Comparison of ENCODE assay signal across 9 mouse cellular contexts in genomic region chr10:117033785-117034184, GRCm38 (mm10). TPM values are rescaled to one million over a fixed set of nuclear protein-coding genes. Genes with fewer than 3 reads are reported as not detected.
DNase-seq lines count a peak whose midpoint lies in the region; ATAC-seq and TF ChIP-seq lines count a peak whose summit lies in the region.
"Had no signal": no experiment of that assay in that cellular context is flagged by ENCODE, and none has a peak within 500 bp of the region (broad histone marks: within the 10 kb centered on the region; RNA-seq: fewer than 3 reads in every experiment).

No protein-coding gene starts in this region.

- peaks cover 0 to 16% of the 10 kb centered on the region in 2 experiments; a peak in 2 of 4 replicates for H3K4me1 ChIP-seq in ES-E14 (ENCODE audit: control insufficient read depth in 2 of 2, insufficient read depth in 2 of 2, low read length in 2 of 2, poor library complexity in 1 of 2)
- H3K4me1 ChIP-seq in embryonic facial prominence, embryonic 11.5 days (ENCODE audit: control insufficient read depth, insufficient read depth, low read length), result no peaks in the 10 kb centered on the region
- H3K4me1 ChIP-seq in heart, postnatal 0 days (ENCODE audit: control insufficient read depth, insufficient read depth), result no peaks in the 10 kb centered on the region
- H3K4me1 ChIP-seq: neural tube, embryonic 12.5 days had no signal

- TF ChIP-seq CTCF in heart, postnatal 0 days (IDR thresholded peaks at IDR 0.05; ENCODE audit: low read depth), result peak; percentile 90
- peak; percentile 89 for TF ChIP-seq CTCF in layer of hippocampus, adult 2 months (conservative IDR thresholded peaks at IDR 0.05)

- H3K4me2 ChIP-seq in embryonic facial prominence, embryonic 11.5 days (ENCODE audit: low read depth, low read length), result no peak overlapping the region
- H3K4me2 ChIP-seq in heart, postnatal 0 days (ENCODE audit: low read depth, low read length), result no peak overlapping the region
- H3K4me2 ChIP-seq: neural tube, embryonic 12.5 days had no signal

- H3K27me3 ChIP-seq in embryonic facial prominence, embryonic 11.5 days (ENCODE audit: control insufficient read depth, insufficient read depth, low read length), result no peaks in the 10 kb centered on the region
- no peaks in the 10 kb centered on the region for H3K27me3 ChIP-seq in heart, postnatal 0 days (ENCODE audit: control insufficient read depth, insufficient read depth, low read length)
- H3K27me3 ChIP-seq: neural tube, embryonic 12.5 days had no signal

- H3K36me3 ChIP-seq in ES-E14 (ENCODE audit: control insufficient read depth, insufficient read depth, low read length, poor library complexity, severe bottlenecking), result no peaks in the 10 kb centered on the region
- no peaks in the 10 kb centered on the region for H3K36me3 ChIP-seq in embryonic facial prominence, embryonic 11.5 days (replicated peaks; ENCODE audit: control insufficient read depth, insufficient read depth, low read depth, low read length)
- no peaks in the 10 kb centered on the region for H3K36me3 ChIP-seq in heart, postnatal 0 days (replicated peaks; ENCODE audit: control insufficient read depth, insufficient read depth, low read length)
- H3K36me3 ChIP-seq: neural tube, embryonic 12.5 days had no signal

- no peaks in the 10 kb centered on the region for H3K9me3 ChIP-seq in ES-E14 (ENCODE audit: control insufficient read depth, insufficient read depth, low read depth, low read length)
- H3K9me3 ChIP-seq in embryonic facial prominence, embryonic 11.5 days (replicated peaks; ENCODE audit: control insufficient read depth, low read length), result no peaks in the 10 kb centered on the region
- H3K9me3 ChIP-seq in heart, postnatal 0 days (replicated peaks; ENCODE audit: control insufficient read depth, low read length), result no peaks in the 10 kb centered on the region
- H3K9me3 ChIP-seq: neural tube, embryonic 12.5 days had no signal

- no peak overlapping the region for H3K27ac ChIP-seq in ES-E14 (ENCODE audit: insufficient read depth, low read depth, low read length, poor library complexity, severe bottlenecking)
- H3K27ac ChIP-seq in embryonic facial prominence, embryonic 11.5 days (replicated peaks; ENCODE audit: low read depth, low read length), result no peak overlapping the region
- H3K27ac ChIP-seq in heart, postnatal 0 days (ENCODE audit: low read depth), result no peak overlapping the region
- no peak overlapping the region for H3K27ac ChIP-seq in layer of hippocampus, adult 2 months
- H3K27ac ChIP-seq: neural tube, embryonic 12.5 days had no signal

- no peak for TF ChIP-seq EP300 in heart, postnatal 0 days (IDR thresholded peaks at IDR 0.05; ENCODE audit: low read depth)

- no peak overlapping the region for H3K4me3 ChIP-seq in ES-E14 (ENCODE audit: insufficient read depth in 1 of 2, low read depth in 1 of 2, low read length in 2 of 2, poor library complexity in 1 of 2, severe bottlenecking in 1 of 2)
- H3K4me3 ChIP-seq in embryonic facial prominence, embryonic 11.5 days (ENCODE audit: low read depth, low read length), result no peak overlapping the region
- H3K4me3 ChIP-seq in heart, postnatal 0 days (ENCODE audit: low read depth, low read length), result no peak overlapping the region
- no peak overlapping the region for H3K4me3 ChIP-seq in layer of hippocampus, adult 2 months
- H3K4me3 ChIP-seq: neural tube, embryonic 12.5 days had no signal

- peak; percentile 62 for DNase-seq in ES-E14 (ENCODE audit: low read depth, low spot score)
- DNase-seq in adrenal gland, postnatal 36 days, result peak; percentile 88 to 92
- peak; percentile 91 for DNase-seq in embryonic facial prominence, embryonic 11.5 days (ENCODE audit: low spot score)
- DNase-seq in heart, postnatal 0 days (ENCODE audit: low spot score), result peak; percentile 77
- DNase-seq in layer of hippocampus, adult 2 months (ENCODE audit: low spot score in 2 of 2), result peak; percentile 76 to 82
- DNase-seq in lung, postnatal 14 days, result peak; percentile 89
- DNase-seq in right cerebral cortex, postnatal 10 days (ENCODE audit: low spot score in 2 of 2), result peak; percentile 72 to 83
- DNase-seq in urinary bladder, postnatal 14 days (ENCODE audit: low spot score), result peak; percentile 91

- ATAC-seq in embryonic facial prominence, embryonic 11.5 days (replicated peaks; ENCODE audit: insufficient number of reproducible peaks, low FRiP score, low TSS enrichment, low read depth), result no peak
- ATAC-seq in heart, postnatal 0 days (ENCODE audit: insufficient read depth, low read depth), result peak; percentile 71

- in situ Hi-C loops in ES-E14 (cut with MboI; ENCODE audit: low sequenced_read_pairs in 2 of 2, unreplicated experiment in 2 of 2), result no loop called here

- H3K9ac ChIP-seq in ES-E14 (ENCODE audit: insufficient read depth, low read depth, low read length, poor library complexity, severe bottlenecking), result no peak overlapping the region
- H3K9ac ChIP-seq in embryonic facial prominence, embryonic 11.5 days (replicated peaks; ENCODE audit: low read length), result no peak overlapping the region
- no peak overlapping the region for H3K9ac ChIP-seq in heart, postnatal 0 days (replicated peaks; ENCODE audit: low read depth, low read length)
- H3K9ac ChIP-seq: neural tube, embryonic 12.5 days had no signal

- 21% methylated on average over 8 of the region's 8 CpGs for WGBS in embryonic facial prominence, embryonic 11.5 days
- 13% methylated on average over 8 of the region's 8 CpGs for WGBS in heart, postnatal 0 days

TF ChIP-seq in ES-E14, 5 proteins besides CTCF, POLR2A, EP300 and RAD21:
- TF ChIP-seq CHD2 (IDR thresholded peaks at IDR 0.05; ENCODE audit: low read depth, low read length) (no peak), MAFK (IDR thresholded peaks at IDR 0.05; ENCODE audit: insufficient read depth, low read depth, low read length) (no peak), HCFC1 (IDR thresholded peaks at IDR 0.05; ENCODE audit: borderline replicate concordance, insufficient read depth, low read length) (no peak), ZC3H11A (IDR thresholded peaks at IDR 0.05; ENCODE audit: borderline replicate concordance, low read depth, low read length) (no peak; the same call in 1 of the 2 replicates), ZNF384 (IDR thresholded peaks at IDR 0.05; ENCODE audit: low read depth, low read length) (no peak)

RNA-seq across cellular contexts. Expression of gene Lrrc10, which starts 11.4 kb away (rescaled TPM):
- total RNA-seq in ES-E14 (2012; rRNA removed), result 0.27 and 0.53 TPM in 2 replicates
- not detected for total RNA-seq in adrenal gland, postnatal 36 days (2021)
- 0.33 TPM in 1 of 2 replicates, not detected in the other for polyA plus RNA-seq in embryonic facial prominence, embryonic 11.5 days (2014; fragmentation: Nextera tagmentation; extraction: Ambion mirVana)
- 330 and 397 TPM in 2 replicates for total RNA-seq in heart, postnatal 0 days (2014; rRNA removed; ENCODE audit: low replicate concordance)
- 115 and 138 TPM in 2 replicates for polyA plus RNA-seq in heart, postnatal 0 days (2015; fragmentation: Nextera tagmentation; extraction: Ambion mirVana)
- total RNA-seq in layer of hippocampus, adult 2 months (2021), result under 1 TPM in 1 of 2 experiments, not detected in 1; 0.32 TPM
- polyA plus RNA-seq: neural tube, embryonic 12.5 days had no signal

RNA-seq across cellular contexts. Expression of gene Cct2, which starts 29.8 kb away (rescaled TPM):
- total RNA-seq in ES-E14 (2012; rRNA removed), result 369 and 441 TPM in 2 replicates
- 100 to 1,000 TPM; 254 to 257 TPM for total RNA-seq in adrenal gland, postnatal 36 days (2021)
- polyA plus RNA-seq in embryonic facial prominence, embryonic 11.5 days (2014; fragmentation: Nextera tagmentation; extraction: Ambion mirVana), result 379 and 384 TPM in 2 replicates
- 154 and 209 TPM in 2 replicates for total RNA-seq in heart, postnatal 0 days (2014; rRNA removed; ENCODE audit: low replicate concordance)
- 121 and 129 TPM in 2 replicates for polyA plus RNA-seq in heart, postnatal 0 days (2015; fragmentation: Nextera tagmentation; extraction: Ambion mirVana)
- 100 to 1,000 TPM; 167 to 176 TPM for total RNA-seq in layer of hippocampus, adult 2 months (2021)

RNA-seq across cellular contexts. Expression of gene Best3, which starts 47.7 kb away (rescaled TPM):
- 0.21 and 0.36 TPM in 2 replicates for total RNA-seq in ES-E14 (2012; rRNA removed)
- total RNA-seq in adrenal gland, postnatal 36 days (2021), result under 1 TPM; 0.23 to 0.33 TPM
- 0.20 and 0.32 TPM in 2 replicates for polyA plus RNA-seq in embryonic facial prominence, embryonic 11.5 days (2014; fragmentation: Nextera tagmentation; extraction: Ambion mirVana)
- 1.1 and 1.3 TPM in 2 replicates for total RNA-seq in heart, postnatal 0 days (2014; rRNA removed; ENCODE audit: low replicate concordance)
- polyA plus RNA-seq in heart, postnatal 0 days (2015; fragmentation: Nextera tagmentation; extraction: Ambion mirVana), result 0.57 and 0.62 TPM in 2 replicates
- total RNA-seq in layer of hippocampus, adult 2 months (2021), result 1 to 10 TPM; 2.1 to 2.4 TPM

Comparison
In these comparisons a context has a peak if more than half of its experiments do, and no peak if none do; other contexts are left out.
1. RNA of gene Lrrc10, which starts 11.4 kb away (total RNA-seq): 330 to 397 TPM in heart, postnatal 0 days; 0.32 TPM in layer of hippocampus, adult 2 months, 0.27 to 0.53 TPM in ES-E14 and not detected in adrenal gland, postnatal 36 days; every median in the first group is over 100 times any median in the second.
2. Peak in every context shown above with its lines, with median percentiles within 50 percentile points of each other: DNase-seq.